Mouse (Mus musculus): ENCODE data around the gene Thra. TPM values are rescaled to one million over a fixed set of nuclear protein-coding genes. Genes with fewer than 3 reads are reported as not detected.

Thra gene
- polyA plus RNA-seq, 1 experiment from 2014 or later: 186 TPM

DNA sequence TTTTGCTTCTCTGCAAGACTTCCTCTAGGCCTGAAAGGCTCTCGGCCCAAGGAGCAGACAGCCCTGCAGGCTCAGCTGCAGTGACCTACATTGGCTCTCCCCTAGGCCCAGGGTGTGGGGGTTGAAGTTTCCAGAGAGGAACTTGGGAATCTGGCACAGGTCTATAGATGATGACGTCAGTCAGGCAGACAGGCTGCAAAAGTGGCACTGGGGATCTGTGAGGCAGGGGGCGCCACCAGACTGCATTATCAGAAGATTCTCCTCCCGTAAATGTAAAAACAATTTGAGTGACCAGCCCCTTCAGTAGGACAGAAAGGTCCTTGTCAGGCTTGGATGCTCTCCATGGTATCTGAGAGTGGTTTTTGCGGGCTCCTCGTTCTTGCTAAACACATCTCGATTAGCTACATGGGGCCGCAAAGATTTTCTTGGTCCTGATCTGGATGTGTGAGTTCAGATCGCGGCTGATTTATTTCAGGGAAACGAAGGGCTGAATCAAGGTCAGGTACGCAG is 45.4 kb downstream of the Thra start:
- no peak for ATAC-seq (ENCODE audit: low read depth)
- H3K4me3 ChIP-seq (ENCODE audit: low read depth, low read length): no peak overlapping the region
- peak overlapping the region; percentile 38 for H3K4me2 ChIP-seq (ENCODE audit: low read depth, low read length)
- H3K9me3 ChIP-seq (ENCODE audit: control insufficient read depth, low read length): no peaks in the 10 kb centered on the region
- H3K9ac ChIP-seq (replicated peaks; ENCODE audit: low read depth, low read length): no peak overlapping the region
- H3K27ac ChIP-seq (ENCODE audit: low read depth, low read length): peak overlapping the region; percentile 77
- H3K4me1 ChIP-seq (ENCODE audit: control insufficient read depth, insufficient read depth, low read length): peaks cover 33% of the 10 kb centered on the region; the same call in 1 of the 2 replicates
- H3K27me3 ChIP-seq (ENCODE audit: control insufficient read depth, insufficient read depth, low read length): no peaks in the 10 kb centered on the region
- H3K36me3 ChIP-seq (ENCODE audit: control insufficient read depth, insufficient read depth, low read length): no peaks in the 10 kb centered on the region; the same call in 1 of the 2 replicates
- 9% methylated on average over 12 of the region's 12 CpGs for WGBS

DNA sequence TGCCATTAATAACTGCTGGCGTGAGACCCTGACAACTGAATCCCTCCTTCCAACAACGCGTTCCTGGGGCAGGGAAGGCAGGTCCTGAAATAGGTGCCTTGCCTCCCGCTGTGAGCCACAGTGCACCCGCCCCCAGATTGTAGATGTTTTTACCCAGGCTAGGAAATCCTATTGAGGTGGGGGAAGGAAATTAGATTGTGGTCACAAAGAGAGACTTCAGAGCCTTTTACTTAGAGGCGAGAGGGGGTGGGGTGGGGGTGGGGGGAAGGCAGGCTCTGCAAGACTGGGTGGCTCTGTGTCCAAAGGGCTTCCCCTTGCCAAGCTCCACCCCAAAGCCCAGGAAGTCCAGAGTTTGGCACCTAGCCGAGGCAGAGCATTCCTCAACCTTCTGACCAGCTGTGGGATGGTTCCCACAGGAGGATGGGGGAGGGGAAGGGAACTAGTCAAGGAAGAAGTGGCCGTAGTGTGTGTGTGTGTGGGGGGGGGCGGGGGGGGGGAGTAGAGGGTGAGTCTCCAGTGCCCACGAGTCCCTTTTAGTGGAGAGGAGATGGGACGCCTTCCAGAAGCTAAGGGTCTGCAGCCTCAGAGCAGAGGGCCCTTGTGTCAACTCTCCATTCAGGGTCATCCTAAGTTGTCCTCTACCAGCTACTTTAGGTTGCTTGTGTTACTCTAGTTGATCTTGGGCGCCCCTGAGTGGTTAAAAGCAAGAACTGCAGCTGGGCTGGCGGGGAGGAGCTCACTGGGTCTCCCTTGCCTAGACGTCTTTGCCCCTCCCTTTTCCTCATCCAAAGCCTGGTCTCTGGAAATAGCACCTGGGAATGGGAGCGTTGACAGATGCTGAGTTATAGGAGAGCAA is 46.1 kb downstream of the Thra start:
- Histone ChIP-seq H3K4me1 (ENCODE audit: control insufficient read depth, insufficient read depth, low read length) (peaks cover 32% of the 10 kb centered on the region; the same call in 1 of the 2 replicates), H3K4me2 (ENCODE audit: low read depth, low read length) (peak overlapping the region; percentile 38), H3K36me3 (ENCODE audit: control insufficient read depth, insufficient read depth, low read length) (no peaks in the 10 kb centered on the region; the same call in 1 of the 2 replicates), H3K9ac (replicated peaks; ENCODE audit: low read depth, low read length) (no peak overlapping the region), H3K27me3 (ENCODE audit: control insufficient read depth, insufficient read depth, low read length) (no peaks in the 10 kb centered on the region), H3K27ac (ENCODE audit: low read depth, low read length) (peak overlapping the region; percentile 77), H3K9me3 (ENCODE audit: control insufficient read depth, low read length) (no peaks in the 10 kb centered on the region), H3K4me3 (ENCODE audit: low read depth, low read length) (no peak overlapping the region)
- WGBS: 3% methylated on average over 14 of the region's 15 CpGs
- peak; percentile 61 for ATAC-seq (ENCODE audit: low read depth)

DNA sequence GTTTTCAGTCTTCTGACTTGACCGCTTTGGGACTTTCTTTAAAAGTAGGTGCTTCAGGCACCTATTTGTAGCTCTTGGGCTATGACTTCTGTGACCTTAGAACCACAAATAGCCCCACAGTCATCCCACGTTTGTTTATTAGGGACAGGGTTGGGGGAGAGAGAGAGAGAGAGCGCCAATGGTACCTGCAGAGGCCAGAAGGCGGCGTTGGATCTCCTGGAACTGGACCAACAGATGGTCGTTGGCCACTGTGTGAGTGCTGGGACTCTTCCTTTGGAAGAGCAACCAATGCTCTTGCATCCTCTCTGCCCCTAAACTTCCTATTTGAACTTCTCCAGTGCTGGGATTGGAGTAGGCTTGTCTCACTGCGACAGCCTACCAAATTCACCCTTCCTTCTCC is 46.8 kb downstream of the Thra start:
- Histone ChIP-seq H3K4me2 (ENCODE audit: low read depth, low read length) (no peak overlapping the region), H3K9ac (replicated peaks; ENCODE audit: low read depth, low read length) (no peak overlapping the region), H3K4me1 (ENCODE audit: control insufficient read depth, insufficient read depth, low read length) (peaks cover 25% of the 10 kb centered on the region; the same call in 1 of the 2 replicates), H3K27me3 (ENCODE audit: control insufficient read depth, insufficient read depth, low read length) (no peaks in the 10 kb centered on the region), H3K9me3 (ENCODE audit: control insufficient read depth, low read length) (no peaks in the 10 kb centered on the region), H3K4me3 (ENCODE audit: low read depth, low read length) (no peak overlapping the region), H3K36me3 (ENCODE audit: control insufficient read depth, insufficient read depth, low read length) (no peaks in the 10 kb centered on the region; the same call in 1 of the 2 replicates), H3K27ac (ENCODE audit: low read depth, low read length) (no peak overlapping the region)
- 33% methylated on average over 7 of the region's 7 CpGs for WGBS
- no peak for ATAC-seq (ENCODE audit: low read depth)

DNA sequence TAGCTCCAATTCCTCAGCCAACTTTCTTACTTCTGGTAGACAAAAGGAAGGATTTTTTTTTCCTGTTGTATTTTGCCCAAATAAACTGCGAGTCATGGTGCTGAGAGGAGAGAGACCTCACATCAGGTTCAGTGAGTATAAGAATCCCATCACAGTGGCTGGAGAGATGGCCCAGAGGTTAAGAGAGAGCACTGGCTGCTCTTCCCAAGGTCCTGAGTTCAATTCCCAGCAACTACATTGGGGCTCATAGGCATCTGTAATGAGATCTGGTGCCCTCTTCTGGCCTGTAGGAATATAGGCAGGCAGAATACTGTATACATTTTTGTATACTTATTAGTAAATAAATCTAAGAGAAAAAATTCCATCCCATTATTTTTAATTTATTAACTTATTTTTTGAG is 47.3 kb downstream of the Thra start:
- Histone ChIP-seq H3K4me2 (ENCODE audit: low read depth, low read length) (no peak overlapping the region), H3K4me3 (ENCODE audit: low read depth, low read length) (no peak overlapping the region), H3K4me1 (ENCODE audit: control insufficient read depth, insufficient read depth, low read length) (peaks cover 21% of the 10 kb centered on the region; the same call in 1 of the 2 replicates), H3K9ac (replicated peaks; ENCODE audit: low read depth, low read length) (no peak overlapping the region), H3K27me3 (ENCODE audit: control insufficient read depth, insufficient read depth, low read length) (no peaks in the 10 kb centered on the region), H3K36me3 (ENCODE audit: control insufficient read depth, insufficient read depth, low read length) (no peaks in the 10 kb centered on the region; the same call in 1 of the 2 replicates), H3K27ac (ENCODE audit: low read depth, low read length) (no peak overlapping the region), H3K9me3 (ENCODE audit: control insufficient read depth, low read length) (no peaks in the 10 kb centered on the region)
- WGBS: 91% methylated on average over 1 of the region's 1 CpGs
- ATAC-seq (ENCODE audit: low read depth): no peak

DNA sequence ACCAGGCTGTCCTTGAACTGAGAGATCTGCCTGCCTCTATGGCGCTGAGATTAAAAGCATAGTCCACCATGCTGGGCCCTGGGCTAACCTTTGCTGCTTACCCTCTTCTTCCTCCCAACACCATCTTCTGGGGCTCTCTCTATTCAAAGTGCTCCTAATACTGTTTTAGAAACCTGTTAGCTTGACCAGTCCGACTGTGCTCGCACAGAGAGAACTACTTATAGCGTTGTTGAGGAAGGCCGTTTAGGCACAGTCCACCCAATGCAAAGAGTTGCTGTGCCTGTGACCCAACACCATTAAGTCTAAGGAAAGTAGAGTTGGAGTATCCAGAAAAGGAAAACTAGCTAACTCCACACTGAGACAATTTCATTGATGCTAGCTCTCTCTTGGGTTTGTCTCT is 47.7 kb downstream of the Thra start:
- Histone ChIP-seq H3K27me3 (ENCODE audit: control insufficient read depth, insufficient read depth, low read length) (no peaks in the 10 kb centered on the region), H3K4me3 (ENCODE audit: low read depth, low read length) (no peak overlapping the region), H3K36me3 (ENCODE audit: control insufficient read depth, insufficient read depth, low read length) (no peaks in the 10 kb centered on the region; the same call in 1 of the 2 replicates), H3K9me3 (ENCODE audit: control insufficient read depth, low read length) (no peaks in the 10 kb centered on the region), H3K9ac (replicated peaks; ENCODE audit: low read depth, low read length) (no peak overlapping the region), H3K4me1 (ENCODE audit: control insufficient read depth, insufficient read depth, low read length) (peaks cover 16% of the 10 kb centered on the region; the same call in 1 of the 2 replicates), H3K27ac (ENCODE audit: low read depth, low read length) (peak overlapping the region; percentile 12; the same call in 1 of the 2 replicates), H3K4me2 (ENCODE audit: low read depth, low read length) (peak overlapping the region; percentile 78; the same call in 1 of the 2 replicates)
- ATAC-seq (ENCODE audit: low read depth): no peak
- WGBS: 92% methylated on average over 5 of the region's 5 CpGs

DNA sequence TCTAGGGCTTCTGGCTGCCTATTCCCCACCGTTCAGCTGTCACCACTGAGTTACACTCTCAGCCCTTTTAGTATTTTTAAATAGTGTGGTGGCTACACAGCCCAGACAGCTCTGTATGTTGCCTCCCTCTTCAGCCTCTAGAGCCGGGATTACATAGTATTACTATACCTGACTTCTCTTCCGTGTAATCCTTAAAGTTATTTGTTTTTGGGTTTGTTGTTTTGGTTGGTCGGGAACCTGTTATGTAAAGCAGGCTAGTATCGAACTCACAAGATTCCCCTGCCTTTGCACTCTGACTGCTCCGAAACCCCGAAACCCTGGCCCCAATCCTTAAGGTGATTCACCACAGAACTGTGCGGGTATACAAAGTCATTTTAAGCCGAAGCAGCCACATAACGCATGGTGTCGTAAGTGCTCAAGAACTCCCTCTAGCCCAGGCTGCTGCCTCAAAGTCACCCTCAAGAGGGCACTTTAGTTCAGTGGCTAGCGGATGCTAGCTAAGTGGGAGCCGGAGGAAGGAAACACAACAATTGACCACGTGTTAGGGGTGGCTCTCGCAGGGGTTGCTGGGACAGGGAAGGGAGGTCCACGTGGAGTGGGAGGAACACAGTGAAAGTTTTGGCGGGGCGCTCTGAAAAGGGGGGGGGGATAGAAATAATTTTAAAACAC is 48.2 kb downstream of the Thra start:
- H3K9me3 ChIP-seq (ENCODE audit: control insufficient read depth, low read length): no peaks in the 10 kb centered on the region
- H3K4me1 ChIP-seq (ENCODE audit: control insufficient read depth, insufficient read depth, low read length): peaks cover 13% of the 10 kb centered on the region
- WGBS: 13% methylated on average over 18 of the region's 18 CpGs
- H3K9ac ChIP-seq (replicated peaks; ENCODE audit: low read depth, low read length): no peak overlapping the region
- no peaks in the 10 kb centered on the region for H3K27me3 ChIP-seq (ENCODE audit: control insufficient read depth, insufficient read depth, low read length)
- peak overlapping the region; percentile 12; the same call in 1 of the 2 replicates for H3K27ac ChIP-seq (ENCODE audit: low read depth, low read length)
- peak overlapping the region; percentile 29; the same call in 1 of the 2 replicates for H3K4me3 ChIP-seq (ENCODE audit: low read depth, low read length)
- peak overlapping the region; percentile 78 for H3K4me2 ChIP-seq (ENCODE audit: low read depth, low read length)
- ATAC-seq (ENCODE audit: low read depth): peak; percentile 70; the same call in 1 of the 2 replicates
- H3K36me3 ChIP-seq (ENCODE audit: control insufficient read depth, insufficient read depth, low read length): no peaks in the 10 kb centered on the region

DNA sequence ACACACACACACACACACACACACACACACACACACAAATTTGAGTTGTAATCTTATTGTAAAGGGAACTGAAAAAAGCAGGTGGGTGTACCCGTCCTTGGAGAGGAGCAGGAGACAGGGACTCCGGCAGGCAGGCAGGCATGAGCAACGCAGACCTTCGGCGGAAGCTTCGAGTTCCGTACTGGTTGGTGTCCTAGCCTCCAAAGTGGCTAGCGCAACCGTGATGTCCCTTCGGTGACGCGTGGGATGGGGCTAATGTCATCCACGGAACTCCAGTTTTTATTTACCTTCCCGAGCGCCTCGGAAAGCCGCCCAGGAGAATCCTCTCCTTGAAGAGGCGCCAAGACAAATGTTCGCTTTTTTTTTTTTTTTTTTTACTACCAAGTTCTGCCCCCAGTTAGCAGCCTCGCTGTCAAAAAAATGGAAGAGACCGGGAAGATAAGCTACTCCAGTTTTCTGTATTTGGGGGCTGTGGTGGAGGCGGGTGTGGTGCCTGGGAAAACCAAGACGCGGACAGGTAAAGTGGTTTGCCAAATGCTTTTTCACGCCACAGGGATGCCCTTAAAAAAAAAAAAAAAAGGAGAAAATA is 48.9 kb downstream of the Thra start:
- Histone ChIP-seq H3K4me1 (ENCODE audit: control insufficient read depth, insufficient read depth, low read length) (peaks cover 15% of the 10 kb centered on the region), H3K9ac (replicated peaks; ENCODE audit: low read depth, low read length) (0 out of 2 replicates have a peak overlapping the region, but pooled peaks have one; percentile 37), H3K27ac (ENCODE audit: low read depth, low read length) (no peak overlapping the region), H3K36me3 (ENCODE audit: control insufficient read depth, insufficient read depth, low read length) (no peaks in the 10 kb centered on the region), H3K9me3 (ENCODE audit: control insufficient read depth, low read length) (no peaks in the 10 kb centered on the region), H3K4me2 (ENCODE audit: low read depth, low read length) (peak overlapping the region; percentile 78), H3K4me3 (ENCODE audit: low read depth, low read length) (peak overlapping the region; percentile 29), H3K27me3 (ENCODE audit: control insufficient read depth, insufficient read depth, low read length) (no peaks in the 10 kb centered on the region)
- WGBS: 2% methylated on average over 25 of the region's 25 CpGs
- peak; percentile 23; the same call in 1 of the 2 replicates for ATAC-seq (ENCODE audit: low read depth)

DNA sequence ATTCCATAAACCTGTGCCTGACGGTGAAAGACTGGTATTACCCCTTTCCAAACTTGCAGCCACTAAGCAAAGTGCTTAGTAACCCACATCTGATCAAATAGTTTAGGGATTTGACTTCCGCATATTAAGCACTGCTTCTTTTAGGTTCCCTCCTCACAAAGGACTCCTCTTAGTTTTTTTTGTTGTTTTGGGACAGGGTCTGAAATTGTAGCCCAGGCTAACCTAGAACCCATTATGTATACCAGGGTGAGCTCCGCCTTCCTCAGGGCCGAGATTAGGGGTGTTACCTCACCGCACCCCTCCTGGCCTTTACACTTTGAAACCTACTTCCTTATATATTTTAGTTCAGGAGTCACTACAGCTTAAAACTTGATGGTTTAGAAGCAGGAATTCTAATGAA is 49.4 kb downstream of the Thra start:
- peaks cover 15% of the 10 kb centered on the region for H3K4me1 ChIP-seq (ENCODE audit: control insufficient read depth, insufficient read depth, low read length)
- H3K36me3 ChIP-seq (ENCODE audit: control insufficient read depth, insufficient read depth, low read length): no peaks in the 10 kb centered on the region
- ATAC-seq (ENCODE audit: low read depth): no peak
- WGBS: 46% methylated on average over 5 of the region's 5 CpGs
- H3K27me3 ChIP-seq (ENCODE audit: control insufficient read depth, insufficient read depth, low read length): no peaks in the 10 kb centered on the region
- no peak overlapping the region for H3K9ac ChIP-seq (replicated peaks; ENCODE audit: low read depth, low read length)
- peak overlapping the region; percentile 78 for H3K4me2 ChIP-seq (ENCODE audit: low read depth, low read length)
- no peak overlapping the region; the same call in 1 of the 2 replicates for H3K4me3 ChIP-seq (ENCODE audit: low read depth, low read length)
- H3K9me3 ChIP-seq (ENCODE audit: control insufficient read depth, low read length): no peaks in the 10 kb centered on the region
- H3K27ac ChIP-seq (ENCODE audit: low read depth, low read length): no peak overlapping the region
